ENCODE assay signal across 8 mouse cellular contexts in genomic region chr7:63737725-63738124, GRCm38 (mm10).
DNase-seq lines count a peak whose midpoint lies in the region; ATAC-seq and TF ChIP-seq lines count a peak whose summit lies in the region.

No protein-coding gene starts in this region.

- TF ChIP-seq CTCF in kidney, adult 2 months (conservative IDR thresholded peaks at IDR 0.05; ENCODE audit: insufficient read depth, insufficient read length, low read depth, low read length), result peak; percentile 38

- ATAC-seq in CD4-positive, CD25-positive, alpha-beta regulatory T cell, adult 4 months, result no peak
- no peak for ATAC-seq in megakaryocyte, adult 5-6 weeks (ENCODE audit: poor library complexity, severe bottlenecking)

- H3K4me3 ChIP-seq in kidney, adult 2 months (ENCODE audit: insufficient read depth, low read depth, low read length), result no peak overlapping the region

- H3K27me3 ChIP-seq in kidney, adult 2 months (replicated peaks; ENCODE audit: control insufficient read depth, insufficient read depth, low read length), result no peaks in the 10 kb centered on the region

- DNase-seq in CD4-positive, CD25-positive, alpha-beta regulatory T cell, adult 2 months (ENCODE audit: low read depth, low spot score), result peak; percentile 35
- no peak for DNase-seq in kidney, adult 2 months
- no peak for DNase-seq in kidney, adult 18-20 months
- peak; percentile 59 for DNase-seq in thymus, postnatal 4 days
- DNase-seq in thymus, postnatal 25 days, result no peak
- no peak for DNase-seq in lung, postnatal 36 days

- no peaks in the 10 kb centered on the region for H3K4me1 ChIP-seq in kidney, adult 2 months (ENCODE audit: control insufficient read depth, insufficient read depth, low read length)

- WGBS in kidney, adult 2 months, result 57% methylated on average over 4 of the region's 4 CpGs

- no peak overlapping the region for H3K27ac ChIP-seq in kidney, adult 2 months (ENCODE audit: insufficient read depth, low read depth, low read length)

- no peaks in the 10 kb centered on the region for H3K36me3 ChIP-seq in kidney, adult 2 months (ENCODE audit: control insufficient read depth, insufficient read depth, low read length)

- TF ChIP-seq POLR2A in kidney, adult 2 months (IDR thresholded peaks at IDR 0.05; ENCODE audit: low read depth, low read length), result no peak

Comparison
In these comparisons a context has a peak if more than half of its experiments do, and no peak if none do; other contexts are left out.
1. DNase-seq: peak in CD4-positive, CD25-positive, alpha-beta regulatory T cell, adult 2 months (single experiment) and thymus, postnatal 4 days (single experiment); none in kidney, adult 2 months (single experiment), kidney, adult 18-20 months (single experiment), thymus, postnatal 25 days (single experiment) and lung, postnatal 36 days (single experiment).